Mouse (Mus musculus) megakaryocyte, embryonic 14.5 days (primary cell): ENCODE results near the gene Gipc3.

Experiments used
- FLI1 ChIP-seq: IDR thresholded peaks from 2 replicates; pipeline ENCODE4 v1.6.1; 2012; ENCODE audit warnings: low read length, inconsistent platforms, mixed read lengths
- GATA1 ChIP-seq: IDR thresholded peaks from 3 replicates; pipeline ENCODE4 v1.6.1; 2012; ENCODE audit warnings: mixed read lengths, low read length, inconsistent platforms, borderline replicate concordance

GRCm38 (mm10) chr10:81350351-81351063 is 7.4 kb upstream of the Gipc3 start, which contains the start of gene Hmg20b:
- no peak for TF ChIP-seq GATA1
- no peak for TF ChIP-seq FLI1
